Mouse (Mus musculus) hindbrain, embryonic 12.5 days (tissue): ENCODE measurements around the gene Irf6. TPM values are rescaled to one million over a fixed set of nuclear protein-coding genes. Genes with fewer than 3 reads are reported as not detected.

Experiments
- ATAC-seq: fragments of 200-750 bp; cut with Nextera tagmentation; 2 replicates; pipeline ENCODE4 v1.8.0; 2017; ENCODE audit warnings: moderate TSS enrichment; ENCODE audit not compliant: low FRiP score
- H3K27ac ChIP-seq: fragments of 300-500 bp; sonication (generic); 2 replicates; pipeline ENCODE4 v1.5.1; 2016; ENCODE audit warnings: mild to moderate bottlenecking
- H3K27me3 ChIP-seq: fragments of 300-500 bp; sonication (generic); 2 replicates; pipeline ENCODE4 v1.6.1; 2016; ENCODE audit warnings: mild to moderate bottlenecking
- H3K36me3 ChIP-seq: fragments of 300-500 bp; sonication (generic); 2 replicates; pipeline ENCODE4 v1.6.1; 2016; ENCODE audit warnings: mild to moderate bottlenecking
- H3K4me1 ChIP-seq: fragments of 300-500 bp; sonication (generic); 2 replicates; pipeline ENCODE4 v1.6.1; 2016
- H3K4me2 ChIP-seq: fragments of 300-500 bp; sonication (generic); replicated peaks from 2 replicates; pipeline ENCODE4 v1.6.1; 2016; ENCODE audit warnings: mild to moderate bottlenecking
- H3K4me3 ChIP-seq: fragments of 300-500 bp; sonication (generic); 2 replicates; pipeline ENCODE4 v1.5.1; 2016; ENCODE audit warnings: mild to moderate bottlenecking
- H3K9ac ChIP-seq: fragments of 300-500 bp; sonication (generic); 2 replicates; pipeline ENCODE4 v1.6.1; 2016; ENCODE audit warnings: mild to moderate bottlenecking, moderate library complexity
- H3K9me3 ChIP-seq: fragments of 300-500 bp; sonication (generic); replicated peaks from 2 replicates; pipeline ENCODE4 v1.6.1; 2016; ENCODE audit warnings: mild to moderate bottlenecking
- WGBS: fragments of 180-500 bp; shearing (Covaris S2); methylation state at CpG from one replicate; pipeline ENCODE4 v1.1.7; 2016; 5-methylcytosine and 5-hydroxymethylcytosine counted together
- polyA plus RNA-seq: library from polyadenylated mRNA; unstranded; fragments of >200 nt; fragmentation: Nextera tagmentation; extraction: Ambion mirVana; gene quantifications from 2 replicates; pipeline ENCODE4 v1.2.1, GENCODE M21; 2016

The Irf6 gene
- polyA plus RNA-seq, 1 experiment from 2014 or later = 3.5 TPM

DNA sequence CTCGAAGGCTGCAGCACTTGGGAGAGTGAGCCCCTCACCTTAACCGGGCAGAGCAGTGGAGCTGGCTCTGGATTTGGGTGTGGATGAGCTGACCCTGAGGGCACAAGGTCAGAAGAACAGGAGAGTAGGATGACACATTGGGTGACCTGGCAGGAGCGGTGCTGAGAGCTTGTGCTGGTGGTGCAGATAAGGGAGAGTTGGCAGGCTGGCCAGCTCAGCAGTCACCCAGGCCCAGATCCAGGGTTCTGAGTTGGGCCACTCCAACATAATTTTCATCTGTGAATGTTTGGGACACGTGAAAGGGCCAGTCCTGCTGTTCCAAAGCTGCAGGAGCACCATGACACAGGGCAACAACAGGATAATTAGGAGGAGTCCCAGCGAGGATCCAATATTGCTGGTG is 58.5 kb downstream of the Irf6 start:
- Histone ChIP-seq H3K9ac (no peak overlapping the region), H3K27ac (no peak overlapping the region), H3K4me1 (no peaks in the 10 kb centered on the region), H3K4me2 (no peak overlapping the region), H3K27me3 (no peaks in the 10 kb centered on the region), H3K36me3 (no peaks in the 10 kb centered on the region), H3K4me3 (no peak overlapping the region), H3K9me3 (no peaks in the 10 kb centered on the region)
- no peak for ATAC-seq
- WGBS = 75% methylated on average over 5 of the region's 5 CpGs

DNA sequence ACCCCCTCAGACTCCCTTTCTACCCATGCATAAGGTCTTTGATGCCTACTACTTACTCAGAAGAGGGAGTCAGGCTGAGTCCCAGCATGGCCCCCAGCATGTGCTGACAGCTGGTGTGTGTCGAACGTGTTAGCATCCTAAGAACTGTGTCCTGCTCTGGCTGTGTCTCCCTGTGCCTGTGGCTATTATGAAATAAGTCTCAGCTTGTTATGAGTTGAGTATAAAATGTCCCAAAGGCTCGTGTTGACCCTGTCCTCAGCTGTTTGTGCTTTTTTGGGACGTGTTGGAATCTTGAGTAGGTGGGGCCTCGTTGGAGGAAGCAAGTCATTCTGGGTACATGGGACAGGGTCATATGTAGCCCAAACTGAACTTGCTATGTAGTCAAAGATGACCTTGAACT is 61.1 kb downstream of the Irf6 start:
- Histone ChIP-seq H3K36me3 (no peaks in the 10 kb centered on the region), H3K27ac (no peak overlapping the region), H3K4me2 (no peak overlapping the region), H3K9me3 (no peaks in the 10 kb centered on the region), H3K4me3 (no peak overlapping the region), H3K9ac (no peak overlapping the region), H3K27me3 (no peaks in the 10 kb centered on the region), H3K4me1 (no peaks in the 10 kb centered on the region)
- WGBS = 83% methylated on average over 5 of the region's 5 CpGs
- ATAC-seq = no peak

DNA sequence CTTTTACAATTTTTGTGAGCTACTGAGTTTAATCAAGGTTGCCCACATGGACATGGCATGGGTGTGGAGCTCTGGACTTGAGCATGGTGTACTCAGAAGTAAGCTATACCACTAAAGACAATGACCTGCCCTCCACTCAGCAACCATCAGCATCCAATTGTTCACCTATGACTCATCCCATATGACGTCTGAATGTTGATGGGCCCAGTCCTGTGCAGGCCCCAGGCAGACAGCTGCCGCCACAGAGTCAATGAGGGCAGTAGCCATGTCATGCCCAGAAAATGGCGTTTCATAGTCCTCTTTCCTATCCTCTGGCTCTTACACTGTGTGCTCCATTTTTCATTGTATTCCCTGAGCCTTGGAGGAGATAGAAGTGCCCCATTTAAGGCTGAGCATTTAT is 63.1 kb downstream of the Irf6 start:
- Histone ChIP-seq H3K4me1 (no peaks in the 10 kb centered on the region), H3K4me2 (no peak overlapping the region), H3K4me3 (no peak overlapping the region), H3K9me3 (no peaks in the 10 kb centered on the region), H3K27ac (no peak overlapping the region), H3K36me3 (no peaks in the 10 kb centered on the region), H3K27me3 (no peaks in the 10 kb centered on the region), H3K9ac (no peak overlapping the region)
- no peak for ATAC-seq
- 87% methylated on average over 3 of the region's 3 CpGs for WGBS

DNA sequence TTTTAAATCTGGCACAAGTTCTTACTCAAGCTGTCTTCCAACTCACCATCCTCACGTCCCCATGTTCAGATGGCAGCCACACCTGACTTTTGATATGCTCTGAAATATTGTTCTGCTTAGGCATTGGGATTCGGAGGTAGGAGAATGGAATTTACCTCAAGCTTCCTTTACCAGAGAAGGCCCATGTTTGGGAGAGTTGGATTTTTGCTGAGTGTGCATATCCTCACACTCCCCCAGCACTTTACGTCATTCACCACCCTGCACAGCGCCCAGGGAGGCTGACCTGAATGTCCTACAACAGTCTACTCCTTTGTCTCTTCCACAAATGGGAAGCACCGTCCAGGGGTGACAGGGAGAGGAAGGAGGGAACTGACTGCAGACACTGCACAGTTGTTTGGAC is 67.5 kb downstream of the Irf6 start:
- Histone ChIP-seq H3K27ac (no peak overlapping the region), H3K9me3 (no peaks in the 10 kb centered on the region), H3K4me2 (no peak overlapping the region), H3K36me3 (no peaks in the 10 kb centered on the region), H3K9ac (no peak overlapping the region), H3K4me1 (no peaks in the 10 kb centered on the region), H3K27me3 (no peaks in the 10 kb centered on the region), H3K4me3 (no peak overlapping the region)
- WGBS = 73% methylated on average over 5 of the region's 5 CpGs
- ATAC-seq = no peak

Other genes starting within 250 kb of the Irf6 start
- 8.1 and 8.3 TPM in 2 replicates for gene Syt14, start 117.3 kb upstream of the Irf6 start, polyA plus RNA-seq
- gene Diexf, start 22.8 kb upstream of the Irf6 start, polyA plus RNA-seq = 8.5 and 9.1 TPM in 2 replicates
- 15.7 TPM in 2 replicates for gene A130010J15Rik, start 14.9 kb downstream of the Irf6 start, polyA plus RNA-seq
- gene Traf3ip3, start 48.6 kb downstream of the Irf6 start, polyA plus RNA-seq = 2.6 and 3.6 TPM in 2 replicates
- 0.36 and 0.52 TPM in 2 replicates for gene Lamb3, start 54.6 kb downstream of the Irf6 start, polyA plus RNA-seq
- gene Hsd11b1, start 111.0 kb downstream of the Irf6 start, polyA plus RNA-seq = 0.17 and 0.21 TPM in 2 replicates
- 6.4 and 7.1 TPM in 2 replicates for gene G0s2, start 120.1 kb downstream of the Irf6 start, polyA plus RNA-seq
- gene Camk1g, start 217.2 kb downstream of the Irf6 start, polyA plus RNA-seq = 19.7 and 20.3 TPM in 2 replicates